Mouse (Mus musculus) splenic B cell, adult 2 months (primary cell): ENCODE measurements at regions not wholly inside any gene's neighbourhood (a gene's known extent, or its start where the extent isn't known, plus 50 kb on each side); places are given as distances from the start of the nearest gene placed in this dataset.

Experiments
- DNase-seq: peaks from one replicate; pipeline ENCODE4 v3.0.0-alpha.2; 2011; ENCODE audit warnings: low read depth, low spot score
- H3K27me3 ChIP-seq: 2 replicates; pipeline ENCODE4 v1.6.1; 2012; ENCODE audit warnings: mild to moderate bottlenecking, low read length, moderate library complexity, mixed read lengths; ENCODE audit not compliant: control insufficient read depth, poor library complexity, insufficient read depth, severe bottlenecking
- H3K36me3 ChIP-seq: 2 replicates; pipeline ENCODE4 v1.6.1; 2012; ENCODE audit warnings: mild to moderate bottlenecking, low read length, moderate library complexity, mixed read lengths; ENCODE audit not compliant: control insufficient read depth, poor library complexity, insufficient read depth, severe bottlenecking

DNA sequence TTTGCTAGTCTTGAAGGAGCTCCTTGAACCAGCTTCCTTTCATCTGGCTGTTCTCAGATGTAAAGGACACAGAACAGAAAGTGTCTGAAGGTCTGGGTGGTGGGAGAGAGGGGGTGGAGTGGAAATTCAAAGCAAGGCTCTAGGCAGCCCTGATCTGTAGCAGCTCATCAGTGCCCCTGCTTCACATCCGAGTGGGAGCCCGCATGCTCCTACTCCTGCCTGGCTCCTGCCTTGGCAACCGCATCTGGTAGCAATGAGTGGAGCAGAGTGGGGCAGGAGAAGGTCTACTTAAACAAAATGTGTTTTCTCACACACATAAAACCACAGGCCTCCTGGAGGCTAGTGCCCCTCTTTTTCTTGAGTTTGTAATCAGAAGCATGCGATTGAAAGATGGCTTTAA is 201.0 kb downstream of the Osr1 start:
- DNase-seq, result no peak
- Histone ChIP-seq H3K27me3 (no peaks in the 10 kb centered on the region), H3K36me3 (no peaks in the 10 kb centered on the region)

DNA sequence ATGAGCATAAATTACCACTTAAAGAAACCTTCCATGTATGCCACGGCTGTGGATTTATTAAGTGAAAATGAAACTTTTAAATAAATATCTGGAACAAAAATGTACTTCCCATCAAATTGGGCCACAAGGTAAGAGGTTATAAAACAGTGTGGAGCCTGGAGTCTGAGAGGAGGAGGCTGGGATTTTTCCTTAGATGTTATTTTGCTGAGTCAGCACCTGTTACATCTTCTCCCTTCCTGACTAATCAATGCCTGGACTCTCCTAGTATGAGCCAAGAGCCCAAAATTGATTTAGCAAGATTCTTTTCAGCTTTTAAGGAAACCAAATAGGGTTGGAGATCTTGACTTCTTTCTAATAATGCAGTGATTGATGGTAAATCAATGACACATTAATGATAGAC is 203.0 kb downstream of the Osr1 start:
- Histone ChIP-seq H3K36me3 (no peaks in the 10 kb centered on the region), H3K27me3 (no peaks in the 10 kb centered on the region)
- DNase-seq, result no peak

- H3K27me3 ChIP-seq, result no peaks in the 10 kb centered on the region
- no peaks in the 10 kb centered on the region for H3K36me3 ChIP-seq
- no peak for DNase-seq
Measured at GRCm38 (mm10) chr12:9802284-9802683, 232.4 kb downstream of the Osr1 start.

GRCm38 (mm10) chr12:9807406-9807805 is 237.5 kb downstream of the Osr1 start:
- H3K36me3 ChIP-seq, result no peaks in the 10 kb centered on the region
- H3K27me3 ChIP-seq, result no peaks in the 10 kb centered on the region
- no peak for DNase-seq

GRCm38 (mm10) chr12:9833273-9833672 is 263.4 kb downstream of the Osr1 start:
- Histone ChIP-seq H3K27me3 (no peaks in the 10 kb centered on the region), H3K36me3 (no peaks in the 10 kb centered on the region)
- no peak for DNase-seq

- no peak for DNase-seq
- Histone ChIP-seq H3K36me3 (no peaks in the 10 kb centered on the region), H3K27me3 (no peaks in the 10 kb centered on the region)
Measured at GRCm38 (mm10) chr12:9839198-9839845, 269.4 kb downstream of the Osr1 start.

DNA sequence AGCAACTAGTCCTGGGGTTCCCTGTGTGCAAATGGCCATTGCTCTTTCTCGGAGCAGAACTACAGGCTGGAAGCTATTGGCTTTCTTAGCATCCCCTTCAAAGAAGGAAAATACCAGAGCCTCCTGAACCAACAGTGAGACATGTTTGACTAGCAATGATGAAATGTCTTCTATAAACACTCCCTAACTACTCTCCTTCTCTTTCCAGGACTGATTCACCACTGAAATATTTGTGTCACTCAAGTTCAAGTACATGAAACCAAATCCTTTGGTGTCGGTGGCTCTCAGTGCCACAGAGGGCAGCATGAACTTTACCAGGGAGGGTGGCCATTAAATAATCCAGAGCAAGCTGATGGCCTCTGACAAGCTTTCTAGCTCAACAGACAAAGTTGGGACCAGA is 270.0 kb downstream of the Osr1 start:
- Histone ChIP-seq H3K27me3 (no peaks in the 10 kb centered on the region), H3K36me3 (no peaks in the 10 kb centered on the region)
- DNase-seq, result no peak

DNA sequence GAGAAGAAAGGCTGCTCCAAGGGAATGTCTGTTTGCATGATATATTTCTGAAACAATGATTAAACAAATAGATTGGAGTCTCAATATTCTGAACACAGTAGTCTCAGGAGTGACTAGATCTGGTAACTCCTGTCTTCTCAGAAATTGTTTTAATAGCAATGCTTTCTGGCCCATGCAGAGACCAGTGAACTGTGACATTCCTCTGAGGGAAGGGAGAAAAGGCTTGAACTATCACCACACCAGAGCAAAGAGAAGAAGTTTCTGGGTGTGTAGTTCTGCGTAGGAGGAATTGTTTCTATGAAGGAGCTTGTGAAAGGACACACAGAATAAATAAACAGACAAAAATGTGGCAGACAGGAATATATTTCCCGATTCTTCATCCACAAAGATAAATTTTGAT is 277.1 kb downstream of the Osr1 start:
- no peak for DNase-seq
- Histone ChIP-seq H3K36me3 (no peaks in the 10 kb centered on the region), H3K27me3 (no peaks in the 10 kb centered on the region)

GRCm38 (mm10) chr12:9847465-9848205 is 277.7 kb downstream of the Osr1 start:
- Histone ChIP-seq H3K27me3 (no peaks in the 10 kb centered on the region), H3K36me3 (no peaks in the 10 kb centered on the region)
- no peak for DNase-seq

- Histone ChIP-seq H3K36me3 (no peaks in the 10 kb centered on the region), H3K27me3 (no peaks in the 10 kb centered on the region)
- no peak for DNase-seq
Measured at GRCm38 (mm10) chr12:9855503-9856024, 285.6 kb downstream of the Osr1 start.

- DNase-seq, result no peak
- Histone ChIP-seq H3K36me3 (no peaks in the 10 kb centered on the region), H3K27me3 (no peaks in the 10 kb centered on the region)
Measured at GRCm38 (mm10) chr12:9856128-9856621, 286.3 kb downstream of the Osr1 start.

DNA sequence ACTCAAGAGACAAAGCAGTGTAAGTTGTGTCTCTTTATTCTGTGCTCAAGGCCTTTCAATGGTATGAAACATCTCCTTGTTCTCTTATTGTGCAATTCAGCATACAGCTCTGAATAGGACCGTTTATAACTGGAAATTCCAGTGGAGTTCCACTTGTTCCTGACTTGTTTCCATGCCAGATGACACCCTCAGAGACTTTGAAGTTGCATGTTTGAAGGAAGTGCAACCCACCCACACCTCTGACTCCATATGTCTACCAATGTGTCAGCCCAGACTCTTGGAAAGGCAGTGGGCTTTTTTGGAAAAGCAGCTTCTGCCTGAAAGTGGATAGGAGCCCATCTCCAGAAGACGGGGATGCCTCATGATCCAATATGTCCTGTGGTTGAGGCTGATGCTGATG is 288.1 kb downstream of the Osr1 start:
- Histone ChIP-seq H3K36me3 (no peaks in the 10 kb centered on the region), H3K27me3 (no peaks in the 10 kb centered on the region)
- no peak for DNase-seq

- no peak for DNase-seq
- Histone ChIP-seq H3K27me3 (no peaks in the 10 kb centered on the region), H3K36me3 (no peaks in the 10 kb centered on the region)
Measured at GRCm38 (mm10) chr12:9862301-9862700, 292.4 kb downstream of the Osr1 start.

DNA sequence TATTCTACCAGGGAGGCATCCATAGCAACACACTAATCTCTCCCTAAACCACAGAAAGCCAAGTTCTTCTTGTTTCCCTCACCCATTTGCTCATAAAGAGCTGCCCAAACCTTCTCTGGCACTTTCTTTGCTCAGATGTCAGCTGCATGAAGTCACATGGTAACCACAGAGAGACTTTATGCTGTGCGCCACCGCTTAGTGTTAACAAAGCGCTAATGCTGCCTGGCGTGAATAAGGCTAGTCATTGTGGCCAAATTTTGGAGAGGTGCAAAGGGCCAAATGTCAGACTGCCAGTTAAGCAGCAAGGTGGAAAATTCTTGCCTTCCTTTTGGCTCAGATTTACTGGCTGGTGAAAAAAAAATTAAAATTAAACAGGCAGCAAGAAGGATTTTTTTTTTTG is 302.3 kb downstream of the Osr1 start:
- Histone ChIP-seq H3K36me3 (no peaks in the 10 kb centered on the region), H3K27me3 (no peaks in the 10 kb centered on the region)
- no peak for DNase-seq

DNA sequence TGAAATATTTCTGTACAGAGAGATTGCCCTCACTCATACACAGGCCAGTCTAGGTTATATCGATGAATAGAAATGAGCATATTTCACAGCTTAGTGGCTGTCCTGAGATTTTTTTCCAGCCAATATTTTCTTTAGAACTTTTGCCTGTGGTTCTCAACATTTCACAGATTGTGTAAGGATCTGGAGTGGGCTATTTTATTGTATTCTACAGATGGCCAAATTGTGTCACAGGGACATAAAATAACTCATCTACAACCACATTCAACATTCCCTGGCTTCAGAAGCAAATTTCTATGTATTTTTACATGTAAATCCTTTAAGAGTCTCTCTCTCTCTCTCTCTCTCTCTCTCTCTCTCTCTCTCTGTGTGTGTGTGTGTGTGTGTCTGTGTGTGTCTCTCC is 303.3 kb downstream of the Osr1 start:
- no peak for DNase-seq
- Histone ChIP-seq H3K36me3 (no peaks in the 10 kb centered on the region), H3K27me3 (no peaks in the 10 kb centered on the region)
